Mouse (Mus musculus): Measurements from ENCODE around the gene Nfe2l1.

- TF ChIP-seq POLR2A (IDR thresholded peaks at IDR 0.05; ENCODE audit: extremely low read depth, insufficient read depth, low read length) (no peak), CTCF (IDR thresholded peaks at IDR 0.05; ENCODE audit: low read depth, low read length) (no peak)
Observed at GRCm38 (mm10) chr11:96799511-96799910, 30.3 kb downstream of the Nfe2l1 start.

Data from liver, adult 2 months (tissue).